In genomic region chr11:58306860-58307308, GRCm38 (mm10) we compare ENCODE assay signal across 8 mouse cellular contexts. TPM values are rescaled to one million over a fixed set of nuclear protein-coding genes. Genes with fewer than 3 reads are reported as not detected.
A peak's percentile ranks its signal among the peaks of the same experiment; 100 is the strongest.
DNase-seq lines count a peak whose midpoint lies in the region; ATAC-seq and TF ChIP-seq lines count a peak whose summit lies in the region.

Gene Zfp692 (plus strand): TSS chr11:58307069.

- H3K9me3 ChIP-seq in hindbrain, postnatal 0 days (ENCODE audit: low read length): no peaks in the 10 kb centered on the region
- H3K9me3 ChIP-seq in megakaryocyte, embryonic 14.5 days: no peaks in the 10 kb centered on the region

- intact Hi-C loops in gastrocnemius, adult 2 months (cut with DNase I): loop anchor here (2.0 kb wide), 1 partner anchor 298 kb away; the partner anchor contains the start of gene Larp1

- H3K4me3 ChIP-seq in gastrocnemius, adult 2 months: peak within 1 kb of the TSS; percentile 80
- H3K4me3 ChIP-seq in hindbrain, postnatal 0 days (ENCODE audit: low read length): peak within 1 kb of the TSS; percentile 38
- peak within 1 kb of the TSS; percentile 95 for H3K4me3 ChIP-seq in megakaryocyte, embryonic 14.5 days (replicated peaks)

- H3K27me3 ChIP-seq in hindbrain, postnatal 0 days (ENCODE audit: insufficient read depth, low read length): no peaks in the 10 kb centered on the region
- H3K27me3 ChIP-seq in megakaryocyte, embryonic 14.5 days (replicated peaks): no peaks in the 10 kb centered on the region

- peak; percentile 94 for DNase-seq in WW6 (ENCODE audit: low read depth, low spot score)
- DNase-seq in cerebellum, postnatal 4 days (ENCODE audit: low spot score in 2 of 2): peak; percentile 92 to 94
- DNase-seq in gastrocnemius, adult 2 months: peak; percentile 97
- peak; percentile 99 for DNase-seq in hindbrain, postnatal 0 days (ENCODE audit: low spot score)
- DNase-seq in left cerebral cortex, adult 8-10 months (ENCODE audit: low spot score in 2 of 2): peak; percentile 85 to 97
- peak; percentile 98 to 99 for DNase-seq in right cerebral cortex, postnatal 10 days (ENCODE audit: low spot score in 2 of 2)
- DNase-seq in urinary bladder, postnatal 25 days (ENCODE audit: low spot score): peak; percentile 88

- no peak for TF ChIP-seq CTCF in gastrocnemius, adult 2 months (IDR thresholded peaks at IDR 0.05)
- no peak; the same call in 1 of the 2 replicates for TF ChIP-seq CTCF in hindbrain, postnatal 0 days (IDR thresholded peaks at IDR 0.05; ENCODE audit: low read depth)

- ATAC-seq in hindbrain, postnatal 0 days: peak; percentile 81

- peaks cover 14% of the 10 kb centered on the region for H3K4me1 ChIP-seq in hindbrain, postnatal 0 days (ENCODE audit: insufficient read depth, low read length)
- peaks cover 62% of the 10 kb centered on the region for H3K4me1 ChIP-seq in megakaryocyte, embryonic 14.5 days

- H3K9ac ChIP-seq in hindbrain, postnatal 0 days (replicated peaks; ENCODE audit: low read length): peak within 1 kb of the TSS; percentile 57

- H3K36me3 ChIP-seq in hindbrain, postnatal 0 days (ENCODE audit: insufficient read depth, low read length): peaks cover 5% of the 10 kb centered on the region; the same call in 1 of the 2 replicates
- H3K36me3 ChIP-seq in megakaryocyte, embryonic 14.5 days (replicated peaks; ENCODE audit: low read length): peaks cover 34% of the 10 kb centered on the region

- peak within 1 kb of the TSS; percentile 68 for H3K4me2 ChIP-seq in hindbrain, postnatal 0 days (ENCODE audit: low read depth, low read length)

- H3K27ac ChIP-seq in gastrocnemius, adult 2 months: peak within 1 kb of the TSS; percentile 82
- H3K27ac ChIP-seq in hindbrain, postnatal 0 days: peak within 1 kb of the TSS; percentile 79

- WGBS in hindbrain, postnatal 0 days: under 1% methylated on average over 34 of the region's 34 CpGs

RNA-seq across cellular contexts. Expression of gene Zfp692, which starts in this region (rescaled TPM):
- total RNA-seq in gastrocnemius, adult 2 months (2021): 1 to 10 TPM; 4.1 to 5.0 TPM
- 23.9 and 27.8 TPM in 2 replicates for total RNA-seq in hindbrain, postnatal 0 days (2014; rRNA removed)
- 19.7 and 21.9 TPM in 2 replicates for polyA plus RNA-seq in hindbrain, postnatal 0 days (2015; fragmentation: Nextera tagmentation; extraction: Ambion mirVana)
- total RNA-seq in left cerebral cortex, adult 8-10 months (2022): 10 to 100 TPM; 25.0 to 28.7 (median 26.5) TPM
- 7.7 and 14.6 TPM in 2 replicates for polyA plus RNA-seq in megakaryocyte, embryonic 14.5 days (2012; ENCODE audit: insufficient read depth, low replicate concordance)

Comparison
In these comparisons a context has a peak if more than half of its experiments do, and no peak if none do; other contexts are left out.
1. Peak in every context shown above with its lines: DNase-seq, ATAC-seq, H3K4me3 ChIP-seq and H3K27ac ChIP-seq.
2. H3K4me3 ChIP-seq: peak in every context shown above with its lines; median percentile 95 in megakaryocyte, embryonic 14.5 days; 80 in gastrocnemius, adult 2 months; 38 in hindbrain, postnatal 0 days.